ENCODE assay signal across 9 mouse cellular contexts in the genomic region with DNA sequence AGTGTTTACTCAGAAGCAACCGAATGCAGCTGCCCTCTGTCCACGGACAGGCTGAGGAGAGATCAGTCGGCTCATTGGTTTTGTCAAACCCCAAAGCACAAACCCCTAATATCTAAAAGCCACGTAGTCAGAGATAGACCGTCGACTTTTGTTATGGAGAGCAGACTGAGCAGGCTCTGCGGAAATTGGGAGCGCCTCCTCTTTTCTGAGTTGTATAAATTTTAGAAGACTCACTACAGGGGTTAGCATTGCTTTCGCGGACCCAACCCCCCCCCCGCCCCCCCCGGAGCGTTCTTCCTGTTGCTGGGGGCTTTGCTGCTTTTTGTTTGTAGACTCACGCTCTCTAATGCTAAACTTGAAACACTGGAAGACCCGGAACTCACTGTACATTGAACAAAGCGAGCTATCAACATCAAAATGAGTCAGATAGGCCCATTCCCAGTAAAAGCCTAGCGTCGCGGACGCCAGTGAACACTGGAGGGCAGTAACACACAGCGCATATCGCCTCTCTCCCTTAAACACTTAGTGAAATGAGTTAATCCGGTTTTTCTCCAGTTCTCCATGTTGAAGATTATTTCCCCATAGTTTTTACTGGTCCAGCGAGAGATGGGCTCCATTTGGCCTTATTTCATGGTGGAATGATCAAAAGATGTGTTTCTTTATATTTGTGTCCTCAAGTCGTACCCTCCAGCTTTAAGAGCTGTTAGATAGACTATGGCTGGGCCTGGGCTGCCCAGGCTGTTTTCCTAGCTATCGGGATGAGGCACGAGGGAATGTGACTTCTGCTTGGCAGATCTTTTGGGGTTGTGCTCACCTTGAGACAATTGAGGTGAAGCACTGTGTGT. TPM values are rescaled to one million over a fixed set of nuclear protein-coding genes. Genes with fewer than 3 reads are reported as not detected.
DNase-seq lines count a peak whose midpoint lies in the region; ATAC-seq lines count a peak whose summit lies in the region.
"Had no signal": no experiment of that assay in that cellular context is flagged by ENCODE, and none has a peak within 500 bp of the region (broad histone marks: within the 10 kb centered on the region; RNA-seq: fewer than 3 reads in every experiment).

No protein-coding gene starts in this region.

- DNase-seq in 416B (ENCODE audit: low read depth) = peak; percentile 29
- DNase-seq in adrenal gland, postnatal 10 days = peak; percentile 70
- peak; percentile 84 for DNase-seq in embryonic facial prominence, embryonic 11.5 days (ENCODE audit: low spot score)
- peak; percentile 20 for DNase-seq in layer of hippocampus, adult 9-11 months
- peak; percentile 60 for DNase-seq in right cerebral cortex, postnatal 25 days
- no peak for DNase-seq in thymus, postnatal 25 days

- no peak overlapping the region for H3K27ac ChIP-seq in embryonic facial prominence, embryonic 11.5 days (replicated peaks; ENCODE audit: low read depth, low read length)
- H3K27ac ChIP-seq in hindbrain, embryonic 13.5 days = no peak overlapping the region

- H3K9ac ChIP-seq in embryonic facial prominence, embryonic 11.5 days (replicated peaks; ENCODE audit: low read length) = no peak overlapping the region
- peak overlapping the region; percentile 36; the same call in 1 of the 2 replicates for H3K9ac ChIP-seq in hindbrain, embryonic 13.5 days

- no peak; the same call in 1 of the 2 replicates for ATAC-seq in embryonic facial prominence, embryonic 11.5 days (replicated peaks; ENCODE audit: insufficient number of reproducible peaks, low FRiP score, low TSS enrichment, low read depth)
- peak; percentile 91 for ATAC-seq in hindbrain, embryonic 13.5 days (ENCODE audit: low FRiP score)
- 0 out of 2 replicates have a peak, but pooled peaks have one; percentile 55 for ATAC-seq in megakaryocyte progenitor cell, adult 5-6 weeks (replicated peaks; ENCODE audit: poor library complexity)

- H3K4me1 ChIP-seq in embryonic facial prominence, embryonic 11.5 days (ENCODE audit: control insufficient read depth, insufficient read depth, low read length) = no peaks in the 10 kb centered on the region
- H3K4me1 ChIP-seq in hindbrain, embryonic 13.5 days (replicated peaks) = peaks cover 3% of the 10 kb centered on the region; the same call in 1 of the 2 replicates

- no peak overlapping the region for H3K4me3 ChIP-seq in embryonic facial prominence, embryonic 11.5 days (ENCODE audit: low read depth, low read length)
- no peak overlapping the region for H3K4me3 ChIP-seq in hindbrain, embryonic 13.5 days

- no peaks in the 10 kb centered on the region for H3K36me3 ChIP-seq in embryonic facial prominence, embryonic 11.5 days (replicated peaks; ENCODE audit: control insufficient read depth, insufficient read depth, low read depth, low read length)
- no peaks in the 10 kb centered on the region for H3K36me3 ChIP-seq in hindbrain, embryonic 13.5 days

- no peak overlapping the region for H3K4me2 ChIP-seq in embryonic facial prominence, embryonic 11.5 days (ENCODE audit: low read depth, low read length)
- peak overlapping the region; percentile 25; the same call in 1 of the 2 replicates for H3K4me2 ChIP-seq in hindbrain, embryonic 13.5 days

- H3K27me3 ChIP-seq in embryonic facial prominence, embryonic 11.5 days (ENCODE audit: control insufficient read depth, insufficient read depth, low read length) = no peaks in the 10 kb centered on the region; the same call in 1 of the 2 replicates
- H3K27me3 ChIP-seq in hindbrain, embryonic 13.5 days = 0 out of 2 replicates have a peak, but pooled peaks cover 2% of the 10 kb centered on the region

- 29% methylated on average over 27 of the region's 27 CpGs for WGBS in embryonic facial prominence, embryonic 11.5 days
- WGBS in hindbrain, embryonic 13.5 days = 21% methylated on average over 27 of the region's 27 CpGs

- no peaks in the 10 kb centered on the region for H3K9me3 ChIP-seq in embryonic facial prominence, embryonic 11.5 days (replicated peaks; ENCODE audit: control insufficient read depth, low read length)
- no peaks in the 10 kb centered on the region for H3K9me3 ChIP-seq in hindbrain, embryonic 13.5 days

RNA-seq across cellular contexts. Expression of a gene that starts 42.2 kb away (rescaled TPM):
- total RNA-seq in adrenal gland, postnatal 10 days (2021) = 10 to 100 TPM; 11.4 to 12.6 TPM
- polyA plus RNA-seq in embryonic facial prominence, embryonic 11.5 days (2014; fragmentation: Nextera tagmentation; extraction: Ambion mirVana) = 4.7 and 5.2 TPM in 2 replicates
- polyA plus RNA-seq in hindbrain, embryonic 13.5 days (2015; fragmentation: Nextera tagmentation; extraction: Ambion mirVana) = 57.7 and 63.2 TPM in 2 replicates
- total RNA-seq in megakaryocyte progenitor cell, adult 5-6 weeks (2015) = not detected in 2 replicates
- not detected in 2 replicates for total RNA-seq in megakaryocyte progenitor cell, adult 5-6 weeks (2017)
- total RNA-seq: neutrophil, adult 5-6 weeks had no signal

Comparison
In these comparisons a context has a peak if more than half of its experiments do, and no peak if none do; other contexts are left out.
1. RNA of a gene that starts 42.2 kb away (total RNA-seq): 11.4 to 12.6 TPM in adrenal gland, postnatal 10 days; not detected in megakaryocyte progenitor cell, adult 5-6 weeks; every median in the first group is over 10 times any median in the second.